Mouse (Mus musculus) macrophage (primary cell): Measurements from ENCODE around the gene Ahcyl2. TPM values are rescaled to one million over a fixed set of nuclear protein-coding genes. Genes with fewer than 3 reads are reported as not detected.
A peak's percentile ranks its signal among the peaks of the same experiment; 100 is the strongest.

ENCODE experiments used
- H3K27ac ChIP-seq: fragments of 350-480 bp; formaldehyde crosslinking; 2 replicates; pipeline ENCODE4 v1.9.0; 2021
- H3K36me3 ChIP-seq: fragments of 350-480 bp; formaldehyde crosslinking; 2 replicates; pipeline ENCODE4 v1.9.0; 2021; ENCODE audit errors: inconsistent target
- H3K4me3 ChIP-seq: fragments of 350-480 bp; formaldehyde crosslinking; 2 replicates; pipeline ENCODE4 v1.9.0; 2021; ENCODE audit errors: inconsistent target
- H3K79me2 ChIP-seq: fragments of 350-480 bp; formaldehyde crosslinking; 2 replicates; pipeline ENCODE4 v1.9.0; 2021; ENCODE audit errors: inconsistent target
- WGBS: methylation state at CpG from one replicate; pipeline ENCODE4 v1.1.7; 2026; ENCODE audit warnings: inconsistent platforms; ENCODE audit not compliant: missing documents; 5-methylcytosine and 5-hydroxymethylcytosine counted together
- polyA plus RNA-seq: library from polyadenylated mRNA; stranded (reverse); fragments of 250-400 nt; gene quantifications from 3 replicates; pipeline ENCODE4 v1.2.4, GENCODE M21; 2018; ENCODE audit warnings: inconsistent platforms

Ahcyl2 gene
- polyA plus RNA-seq, 1 experiment from 2014 or later: 32.9 TPM

- WGBS: 100% methylated on average over 1 of the region's 1 CpGs
- peaks cover 89% of the 10 kb centered on the region for H3K79me2 ChIP-seq
- no peak overlapping the region for H3K27ac ChIP-seq
- no peak overlapping the region for H3K4me3 ChIP-seq
- H3K36me3 ChIP-seq: no peaks in the 10 kb centered on the region
Observed at GRCm38 (mm10) chr6:29782239-29782638, 14.4 kb downstream of the Ahcyl2 start.

- 96% methylated on average over 6 of the region's 6 CpGs for WGBS
- H3K4me3 ChIP-seq: no peak overlapping the region
- peaks cover 92% of the 10 kb centered on the region for H3K79me2 ChIP-seq
- no peak overlapping the region for H3K27ac ChIP-seq
- H3K36me3 ChIP-seq: no peaks in the 10 kb centered on the region
Observed at GRCm38 (mm10) chr6:29783960-29784359, 16.1 kb downstream of the Ahcyl2 start.

- H3K27ac ChIP-seq: no peak overlapping the region
- H3K4me3 ChIP-seq: no peak overlapping the region
- H3K79me2 ChIP-seq: peaks cover 92% of the 10 kb centered on the region
- 89% methylated on average over 3 of the region's 3 CpGs for WGBS
- H3K36me3 ChIP-seq: no peaks in the 10 kb centered on the region
Observed at GRCm38 (mm10) chr6:29784413-29785021, 16.7 kb downstream of the Ahcyl2 start.

- H3K27ac ChIP-seq: peak overlapping the region; percentile 28; the same call in 1 of the 2 replicates
- H3K4me3 ChIP-seq: no peak overlapping the region
- H3K36me3 ChIP-seq: no peaks in the 10 kb centered on the region
- WGBS: 26% methylated on average over 5 of the region's 5 CpGs
- peaks cover 92% of the 10 kb centered on the region for H3K79me2 ChIP-seq
Observed at GRCm38 (mm10) chr6:29785759-29786158, 17.9 kb downstream of the Ahcyl2 start.

GRCm38 (mm10) chr6:29788779-29789350 is 21.1 kb downstream of the Ahcyl2 start:
- 98% methylated on average over 3 of the region's 3 CpGs for WGBS

GRCm38 (mm10) chr6:29790014-29790698 is 22.3 kb downstream of the Ahcyl2 start:
- 96% methylated on average over 3 of the region's 3 CpGs for WGBS
- Histone ChIP-seq H3K4me3 (no peak overlapping the region), H3K36me3 (no peaks in the 10 kb centered on the region), H3K79me2 (peaks cover 82% of the 10 kb centered on the region), H3K27ac (no peak overlapping the region)

More at GRCm38 (mm10) chr6:29788779-29789350, 21.1 kb downstream of the Ahcyl2 start:
- Histone ChIP-seq H3K27ac (no peak overlapping the region), H3K4me3 (no peak overlapping the region), H3K36me3 (no peaks in the 10 kb centered on the region), H3K79me2 (peaks cover 93% of the 10 kb centered on the region)

- H3K36me3 ChIP-seq: no peaks in the 10 kb centered on the region
- H3K4me3 ChIP-seq: no peak overlapping the region
- H3K79me2 ChIP-seq: peaks cover 80% of the 10 kb centered on the region
- WGBS: 80% methylated on average over 1 of the region's 1 CpGs
- H3K27ac ChIP-seq: no peak overlapping the region
Observed at GRCm38 (mm10) chr6:29793520-29793919, 25.7 kb downstream of the Ahcyl2 start.

- Histone ChIP-seq H3K36me3 (no peaks in the 10 kb centered on the region), H3K79me2 (peaks cover 73% of the 10 kb centered on the region), H3K27ac (peak overlapping the region; percentile 68), H3K4me3 (no peak overlapping the region)
- WGBS: 8% methylated on average over 6 of the region's 6 CpGs
Observed at GRCm38 (mm10) chr6:29794582-29794981, 26.8 kb downstream of the Ahcyl2 start.

- H3K4me3 ChIP-seq: no peak overlapping the region
- H3K79me2 ChIP-seq: peaks cover 31% of the 10 kb centered on the region; the same call in 1 of the 2 replicates
- H3K36me3 ChIP-seq: no peaks in the 10 kb centered on the region
- H3K27ac ChIP-seq: no peak overlapping the region
- 30% methylated on average over 1 of the region's 1 CpGs for WGBS
Observed at GRCm38 (mm10) chr6:29802979-29803378, 35.2 kb downstream of the Ahcyl2 start.

- no peak overlapping the region for H3K27ac ChIP-seq
- 76% methylated on average over 3 of the region's 3 CpGs for WGBS
- peaks cover 29% of the 10 kb centered on the region; the same call in 1 of the 2 replicates for H3K79me2 ChIP-seq
- H3K36me3 ChIP-seq: no peaks in the 10 kb centered on the region
- H3K4me3 ChIP-seq: no peak overlapping the region
Observed at GRCm38 (mm10) chr6:29804006-29804405, 36.2 kb downstream of the Ahcyl2 start.

GRCm38 (mm10) chr6:29805381-29805780 is 37.6 kb downstream of the Ahcyl2 start:
- peaks cover 19% of the 10 kb centered on the region; the same call in 1 of the 2 replicates for H3K79me2 ChIP-seq
- no peak overlapping the region for H3K4me3 ChIP-seq
- H3K36me3 ChIP-seq: no peaks in the 10 kb centered on the region
- no peak overlapping the region for H3K27ac ChIP-seq
- WGBS: 94% methylated on average over 2 of the region's 2 CpGs

- no peak overlapping the region for H3K4me3 ChIP-seq
- no peaks in the 10 kb centered on the region for H3K36me3 ChIP-seq
- H3K27ac ChIP-seq: no peak overlapping the region
- peaks cover 23% of the 10 kb centered on the region; the same call in 1 of the 2 replicates for H3K79me2 ChIP-seq
- WGBS: 87% methylated on average over 2 of the region's 2 CpGs
Observed at GRCm38 (mm10) chr6:29812076-29812475, 44.3 kb downstream of the Ahcyl2 start.

- Histone ChIP-seq H3K27ac (no peak overlapping the region), H3K4me3 (no peak overlapping the region), H3K79me2 (peaks cover 23% of the 10 kb centered on the region; the same call in 1 of the 2 replicates), H3K36me3 (no peaks in the 10 kb centered on the region)
- 75% methylated on average over 1 of the region's 1 CpGs for WGBS
Observed at GRCm38 (mm10) chr6:29812651-29813050, 44.8 kb downstream of the Ahcyl2 start.

- Histone ChIP-seq H3K79me2 (peaks cover 24% of the 10 kb centered on the region; the same call in 1 of the 2 replicates), H3K36me3 (no peaks in the 10 kb centered on the region), H3K27ac (no peak overlapping the region), H3K4me3 (no peak overlapping the region)
- WGBS: 63% methylated on average over 2 of the region's 2 CpGs
Observed at GRCm38 (mm10) chr6:29814616-29815015, 46.8 kb downstream of the Ahcyl2 start.

- Histone ChIP-seq H3K27ac (no peak overlapping the region), H3K79me2 (peaks cover 27% of the 10 kb centered on the region; the same call in 1 of the 2 replicates)
- WGBS: 98% methylated on average over 3 of the region's 3 CpGs
Observed at GRCm38 (mm10) chr6:29815060-29815459, 47.2 kb downstream of the Ahcyl2 start.

More at GRCm38 (mm10) chr6:29815060-29815459, 47.2 kb downstream of the Ahcyl2 start:
- H3K4me3 ChIP-seq: no peak overlapping the region
- no peaks in the 10 kb centered on the region for H3K36me3 ChIP-seq
